Mouse (Mus musculus) c-Kit-positive CD71-positive TER-119-positive erythroid progenitor cells, embryonic 14.5 days (primary cell): ENCODE measurements around the gene A730071L15Rik.

Experiments used
- DNase-seq: peaks from one replicate; pipeline ENCODE4 v3.0.0-alpha.2; 2013; ENCODE audit warnings: low spot score

A730071L15Rik gene

GRCm38 (mm10) chr11:6199410-6200086, at the start of gene A730071L15Rik:
Gene A730071L15Rik, plus strand, starts transcription at chr11:6200029.
- DNase-seq: peak; percentile 32

GRCm38 (mm10) chr11:6152864-6153263, 47.0 kb upstream of the A730071L15Rik start:
- no peak for DNase-seq

- DNase-seq: no peak
These were observed 45.6 kb upstream of the A730071L15Rik start for GRCm38 (mm10) chr11:6154211-6154701.

- DNase-seq: no peak
These were observed 43.2 kb upstream of the A730071L15Rik start for GRCm38 (mm10) chr11:6156651-6157050.

- DNase-seq: no peak
These were observed 42.7 kb upstream of the A730071L15Rik start for GRCm38 (mm10) chr11:6157119-6157518.

- no peak for DNase-seq
These were observed 41.3 kb upstream of the A730071L15Rik start for GRCm38 (mm10) chr11:6158515-6158914.

GRCm38 (mm10) chr11:6159704-6160275, 40.0 kb upstream of the A730071L15Rik start:
- no peak for DNase-seq

GRCm38 (mm10) chr11:6160663-6161271, 39.1 kb upstream of the A730071L15Rik start:
- no peak for DNase-seq

- DNase-seq: no peak
These were observed 38.3 kb upstream of the A730071L15Rik start for GRCm38 (mm10) chr11:6161549-6161948.

GRCm38 (mm10) chr11:6163062-6163461, 36.8 kb upstream of the A730071L15Rik start:
- no peak for DNase-seq

GRCm38 (mm10) chr11:6163706-6164105, 36.1 kb upstream of the A730071L15Rik start:
- DNase-seq: no peak

- no peak for DNase-seq
These were observed 35.0 kb upstream of the A730071L15Rik start for GRCm38 (mm10) chr11:6164781-6165180.

- no peak for DNase-seq
These were observed 34.3 kb upstream of the A730071L15Rik start for GRCm38 (mm10) chr11:6165391-6166081.

- no peak for DNase-seq
These were observed 33.5 kb upstream of the A730071L15Rik start for GRCm38 (mm10) chr11:6166351-6166750.

GRCm38 (mm10) chr11:6169041-6169663, 30.7 kb upstream of the A730071L15Rik start:
- DNase-seq: no peak

- no peak for DNase-seq
These were observed 25.1 kb upstream of the A730071L15Rik start for GRCm38 (mm10) chr11:6174719-6175118.

GRCm38 (mm10) chr11:6175506-6175905, 24.3 kb upstream of the A730071L15Rik start:
- no peak for DNase-seq

GRCm38 (mm10) chr11:6177781-6178420, 21.9 kb upstream of the A730071L15Rik start:
- no peak for DNase-seq

GRCm38 (mm10) chr11:6178673-6179166, 21.1 kb upstream of the A730071L15Rik start:
- DNase-seq: no peak

GRCm38 (mm10) chr11:6179194-6179593, 20.6 kb upstream of the A730071L15Rik start:
- no peak for DNase-seq

GRCm38 (mm10) chr11:6180811-6181399, 18.9 kb upstream of the A730071L15Rik start:
- DNase-seq: no peak
